Mouse (Mus musculus): ENCODE results near the gene C330007P06Rik.
A peak's percentile ranks its signal among the peaks of the same experiment; 100 is the strongest.
"Not testable (repeated sequence)": the region's sequence is repeated elsewhere in the genome, so short reads cannot be mapped to it uniquely, and the experiment has no call there.

C330007P06Rik gene

DNA sequence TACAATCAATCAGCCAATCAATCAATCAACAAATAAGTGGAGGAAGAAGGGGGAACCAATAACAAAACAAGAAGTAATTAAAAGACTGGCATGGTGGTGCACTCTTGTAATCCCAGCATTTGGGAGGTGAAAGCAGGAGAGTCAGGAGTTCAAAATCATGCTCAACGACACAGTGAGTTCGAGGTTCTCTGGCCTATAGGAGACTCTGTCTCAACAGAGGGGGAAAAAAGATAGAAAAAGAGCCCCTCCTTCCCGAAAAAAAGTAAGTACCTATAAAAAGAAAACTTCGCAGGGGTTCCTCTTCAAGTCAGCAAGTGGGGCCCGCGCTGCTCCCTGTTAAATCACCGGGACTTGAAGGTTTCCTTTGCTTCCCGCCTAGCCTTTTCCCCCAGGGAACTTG lies at the start of gene C330007P06Rik, which contains the start of gene Ube2a:
Gene C330007P06Rik, minus strand, starts transcription at position 347 of the 400 bp plus-strand sequence.
Gene Ube2a, plus strand, starts transcription at position 136 of the 400 bp plus-strand sequence.
- DNase-seq (ENCODE audit: low spot score in 2 of 2), result no peak

DNA sequence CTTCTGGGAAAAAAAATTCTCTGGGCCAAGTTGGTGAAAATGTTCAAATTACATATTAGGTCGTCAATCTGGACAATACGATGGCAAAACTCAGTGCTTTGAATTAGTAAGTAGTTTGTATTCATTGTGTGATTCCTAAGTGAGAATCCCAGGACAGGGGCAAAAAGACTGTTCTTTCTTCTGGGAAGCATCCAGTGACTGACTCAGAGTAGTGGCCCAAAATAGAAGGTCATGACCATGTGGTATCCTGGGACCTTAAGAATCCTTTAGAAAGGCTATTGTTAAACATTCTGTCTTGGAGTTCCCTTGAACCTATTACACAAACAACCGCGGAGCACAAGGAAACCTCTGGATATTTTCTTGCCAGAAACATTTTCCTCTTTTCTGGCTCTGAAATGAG lies 47.4 kb upstream of the C330007P06Rik start:
- DNase-seq (ENCODE audit: low spot score in 2 of 2), result no peak

DNA sequence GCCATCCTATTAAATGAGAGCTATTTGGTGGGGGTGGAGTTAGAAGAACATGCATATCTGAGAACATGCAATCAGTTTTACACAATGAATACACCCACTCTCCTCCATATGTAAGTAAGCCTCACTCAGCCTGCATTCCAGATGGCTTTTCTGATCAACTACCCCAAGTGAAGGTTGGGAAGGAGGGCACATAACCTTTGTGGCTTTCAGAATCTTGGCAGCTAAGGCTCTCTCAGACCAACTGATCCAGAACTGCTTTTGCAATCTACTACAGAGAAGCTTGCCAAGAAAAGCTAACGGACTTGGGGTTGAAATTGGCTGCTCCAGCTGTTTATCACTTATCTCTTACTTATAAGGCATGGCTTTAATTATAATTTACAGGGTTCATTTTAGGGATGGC lies 43.8 kb upstream of the C330007P06Rik start:
- DNase-seq (ENCODE audit: low spot score in 2 of 2), result no peak

DNA sequence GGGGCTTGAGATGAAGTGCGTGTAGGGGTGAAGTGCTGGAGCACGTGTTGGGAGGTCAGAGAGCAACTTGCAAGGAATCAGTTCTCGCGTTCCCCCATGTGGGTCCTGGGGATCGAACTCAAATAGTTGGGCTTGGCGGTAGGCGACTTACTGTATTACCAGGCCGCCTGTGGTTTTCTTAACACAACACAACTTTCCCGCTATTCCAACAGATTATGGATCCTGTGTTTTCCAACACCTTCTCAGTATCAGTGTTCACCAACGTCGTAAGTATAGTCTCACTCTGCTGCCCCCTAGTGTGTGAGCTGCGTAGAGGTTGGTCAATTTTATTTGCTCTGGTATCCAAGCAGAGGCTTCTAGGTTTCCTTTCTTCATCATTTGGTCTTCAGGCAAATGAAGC lies 37.4 kb upstream of the C330007P06Rik start:
- DNase-seq (ENCODE audit: low spot score in 2 of 2), result peak in 1 of 2 experiments; percentile 38

DNA sequence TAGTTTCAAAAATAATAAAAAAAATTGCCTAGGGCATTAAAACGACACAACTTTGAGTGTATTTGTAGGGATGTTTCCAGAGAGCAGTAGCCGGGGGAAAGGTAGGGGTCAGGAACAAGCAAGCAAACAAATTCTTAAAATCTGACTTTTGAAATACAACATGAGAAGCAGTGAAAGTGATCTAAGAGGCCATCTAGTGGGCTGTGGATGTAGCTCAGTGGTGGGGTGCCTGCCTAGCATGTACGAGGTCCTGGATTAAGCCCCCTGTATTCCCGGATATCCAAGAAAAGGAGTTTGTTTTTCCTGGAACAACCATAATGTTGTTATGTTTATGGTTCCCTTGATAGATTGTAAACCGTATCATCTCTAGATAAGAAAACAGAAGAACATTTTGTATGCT lies 32.6 kb upstream of the C330007P06Rik start:
- DNase-seq (ENCODE audit: low spot score in 2 of 2), result no peak

DNA sequence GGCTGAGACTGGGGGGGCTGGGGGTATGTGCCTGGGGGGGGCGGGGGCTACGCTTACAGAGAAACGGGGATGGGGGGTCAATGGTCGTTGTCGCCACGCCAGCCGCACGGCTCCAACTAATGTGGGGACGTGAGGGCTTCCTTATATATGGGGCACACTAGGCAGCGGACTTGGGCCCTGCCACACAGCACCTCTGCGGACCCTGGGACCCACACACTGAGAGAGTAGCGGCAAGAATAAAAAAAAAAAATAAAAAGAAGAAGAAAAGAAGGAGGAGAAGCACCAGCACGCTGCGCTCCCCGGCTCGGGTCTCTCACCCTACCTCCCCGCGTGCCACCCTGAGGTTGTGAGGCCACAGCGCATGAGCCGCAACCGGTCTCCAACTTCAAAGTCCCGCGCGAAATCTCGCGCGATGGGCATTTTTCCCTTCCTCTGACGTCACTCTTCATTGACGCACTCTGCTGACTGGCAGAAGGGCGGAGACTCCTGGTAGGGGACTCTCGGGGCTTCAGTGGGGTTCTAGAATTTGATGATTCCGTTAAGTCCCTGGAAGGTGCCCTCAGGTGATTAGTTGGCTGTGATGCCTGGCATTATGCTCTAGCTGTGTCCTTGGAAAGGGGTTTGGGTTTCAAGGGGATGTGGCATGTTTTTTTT lies 29.3 kb upstream of the C330007P06Rik start:
- peak; percentile 75 to 90 for DNase-seq (ENCODE audit: low spot score in 2 of 2)

DNA sequence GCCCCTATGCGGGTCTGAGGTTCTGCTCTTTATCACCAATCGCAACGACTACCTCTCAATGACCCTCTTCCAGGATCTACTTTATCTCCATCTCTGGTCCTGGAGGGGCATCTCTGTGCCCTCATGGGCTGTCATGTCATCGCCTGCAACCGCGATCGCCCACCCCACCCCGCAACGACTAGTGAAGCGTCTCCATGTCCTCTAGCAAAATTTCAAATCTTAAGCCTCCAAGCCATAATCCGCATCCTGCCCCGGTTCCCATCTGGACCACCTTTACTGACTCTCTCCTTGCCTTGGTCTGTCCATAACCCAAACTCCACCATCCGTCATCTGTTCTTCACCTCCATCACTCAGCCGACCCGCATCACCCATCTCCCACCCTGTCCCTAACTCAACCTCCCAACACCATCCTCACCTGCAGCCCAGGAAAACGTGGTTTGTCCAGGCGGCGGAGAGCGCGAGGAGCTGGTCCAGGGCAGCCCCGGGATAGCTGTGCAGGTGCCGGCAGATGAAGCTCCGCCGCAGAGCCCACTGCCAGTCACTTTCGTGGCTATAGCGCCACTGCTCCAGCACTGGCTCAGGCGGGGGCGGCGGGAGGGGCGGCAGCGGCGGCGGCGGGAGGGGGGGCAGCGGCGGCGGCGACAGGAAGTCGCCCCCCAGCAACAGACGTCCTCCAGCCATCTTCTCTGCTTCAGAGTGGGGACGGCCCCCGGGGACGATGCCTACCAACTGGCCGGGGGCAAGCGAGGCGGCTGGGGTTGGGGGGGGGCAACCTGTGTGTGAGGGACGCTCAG lies 28.6 kb upstream of the C330007P06Rik start, which contains the start of gene Nkrf:
Gene Nkrf, minus strand, starts transcription at position 579 of the 794 bp plus-strand sequence.
- peak; percentile 19 to 37 for DNase-seq (ENCODE audit: low spot score in 2 of 2)

DNA sequence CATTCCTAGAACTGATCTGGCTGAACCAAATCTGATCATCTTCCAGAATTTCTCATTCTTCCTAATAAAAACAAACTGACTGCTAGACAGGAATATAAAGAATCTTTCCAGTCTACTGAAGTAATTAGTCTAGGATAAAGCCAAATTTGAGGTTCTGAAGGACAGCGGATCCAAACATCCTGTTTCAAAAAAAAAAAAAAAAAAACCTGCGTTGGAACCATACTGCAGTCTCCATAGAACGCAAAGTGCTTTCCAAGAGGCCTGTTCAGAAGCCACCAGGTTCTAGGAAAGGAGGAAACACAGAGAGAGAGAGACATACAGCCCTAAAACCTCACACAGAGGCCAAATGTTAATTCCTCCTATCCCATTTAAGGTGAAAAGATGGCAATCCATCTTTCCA lies 27.7 kb upstream of the C330007P06Rik start:
- no peak for DNase-seq (ENCODE audit: low spot score in 2 of 2)

DNA sequence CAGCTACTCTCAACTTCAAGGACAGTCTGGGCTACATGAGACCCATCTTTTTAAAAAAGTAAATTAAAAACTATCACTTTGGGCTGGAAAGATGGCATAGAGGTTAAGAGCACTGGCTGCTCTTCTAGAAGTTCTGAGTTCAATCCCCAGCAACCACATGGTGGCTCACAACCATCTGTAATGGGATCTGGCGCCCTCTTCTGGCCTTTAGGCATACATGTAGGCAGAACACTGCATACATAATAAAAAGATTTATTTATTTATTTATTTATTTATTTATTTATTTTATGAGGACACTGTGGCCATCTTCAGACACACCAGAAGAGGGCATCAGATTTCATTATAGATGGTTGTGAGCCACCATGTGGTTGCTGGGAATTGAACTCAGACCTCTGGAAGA lies 25.0 kb upstream of the C330007P06Rik start:
- not testable (repeated sequence) for DNase-seq (ENCODE audit: low spot score in 2 of 2)

DNA sequence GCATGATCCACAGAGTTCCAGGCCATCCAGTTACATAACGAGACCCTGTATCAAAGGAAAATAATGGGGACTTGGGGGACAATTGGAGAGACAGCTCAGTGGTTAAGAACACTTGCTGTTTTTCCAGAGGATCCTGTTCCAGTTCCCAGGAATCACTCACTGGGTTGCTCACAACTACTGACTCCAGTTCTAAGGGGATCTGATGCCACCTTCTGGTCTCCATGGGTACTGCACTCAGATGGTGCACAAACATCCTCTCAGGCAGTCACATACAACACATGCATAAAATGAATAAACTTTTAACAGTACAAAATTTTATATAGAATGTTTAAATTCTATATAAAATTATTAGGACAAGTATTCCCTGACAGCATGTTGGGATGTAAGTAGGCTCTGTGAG lies 10.8 kb upstream of the C330007P06Rik start:
- no peak for DNase-seq (ENCODE audit: low spot score in 2 of 2)

DNA sequence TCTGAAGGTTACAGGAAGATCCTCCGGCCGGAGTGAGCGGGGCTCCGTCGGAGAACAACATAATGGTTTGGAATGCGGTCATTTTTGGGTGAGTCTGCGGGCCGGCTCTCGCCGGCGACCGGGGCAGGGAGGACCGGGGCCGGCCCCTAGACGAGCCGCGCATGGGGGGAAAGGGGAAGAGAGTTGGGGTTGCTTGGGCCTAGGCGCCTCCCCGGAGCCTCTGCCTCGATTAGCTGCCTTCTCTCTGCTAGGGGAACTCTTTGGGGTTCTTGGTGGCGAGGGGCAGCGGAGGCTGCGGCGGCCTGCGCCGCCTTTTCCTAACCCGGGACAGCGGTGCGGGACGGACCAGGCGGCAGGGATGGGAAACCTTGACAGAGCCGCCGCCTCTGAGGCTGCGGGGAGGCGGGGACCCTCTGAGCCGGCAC lies 805 bp upstream of the C330007P06Rik start:
- DNase-seq (ENCODE audit: low spot score in 2 of 2), result no peak

DNA sequence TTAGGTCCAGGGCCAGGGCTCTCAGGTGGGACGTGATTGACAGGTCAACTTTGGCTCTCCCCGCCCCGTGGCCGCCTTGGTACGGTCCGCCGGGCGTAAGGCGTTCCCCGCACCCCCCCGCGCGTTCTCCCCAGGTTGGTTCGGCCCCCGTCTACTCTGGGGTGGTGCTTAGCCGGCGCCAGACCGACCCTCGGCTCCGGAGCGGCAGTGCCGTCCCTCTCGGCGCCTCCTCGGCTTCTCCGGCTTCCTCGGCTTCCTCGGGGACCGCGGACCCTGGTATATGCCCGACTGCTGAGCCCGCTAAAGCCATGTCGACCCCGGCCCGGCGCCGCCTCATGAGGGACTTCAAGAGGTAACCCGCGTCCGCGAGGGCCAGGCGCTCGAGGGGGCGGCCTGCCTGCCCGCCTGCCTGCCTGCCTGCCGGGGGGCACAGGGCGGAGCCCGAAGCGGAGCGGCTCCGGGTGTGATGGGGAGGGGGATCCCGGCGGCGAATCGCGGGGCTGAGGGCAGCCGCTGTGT lies 326 bp upstream of the C330007P06Rik start:
- peak; percentile 68 to 84 for DNase-seq (ENCODE audit: low spot score in 2 of 2)

DNA sequence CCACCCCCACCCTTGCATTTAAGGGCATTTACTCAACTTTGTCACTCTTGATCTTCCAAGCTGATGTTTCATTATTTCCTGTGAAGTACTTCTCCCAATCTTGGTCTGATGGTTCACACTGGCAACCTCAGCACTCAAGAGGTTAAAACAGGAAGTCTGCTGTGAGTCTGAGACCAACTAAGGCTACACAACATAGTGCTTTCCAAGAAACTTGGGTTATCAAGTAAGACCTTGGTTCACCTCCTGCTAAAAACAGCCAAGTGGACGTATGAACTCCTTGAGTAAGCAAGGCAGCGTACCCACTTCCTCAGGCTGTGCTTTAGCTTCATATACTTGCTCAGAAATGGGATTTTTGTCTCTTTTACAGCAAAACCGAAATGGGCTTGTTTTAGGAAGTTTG lies 3.5 kb downstream of the C330007P06Rik start:
- no peak for DNase-seq (ENCODE audit: low spot score in 2 of 2)

DNA sequence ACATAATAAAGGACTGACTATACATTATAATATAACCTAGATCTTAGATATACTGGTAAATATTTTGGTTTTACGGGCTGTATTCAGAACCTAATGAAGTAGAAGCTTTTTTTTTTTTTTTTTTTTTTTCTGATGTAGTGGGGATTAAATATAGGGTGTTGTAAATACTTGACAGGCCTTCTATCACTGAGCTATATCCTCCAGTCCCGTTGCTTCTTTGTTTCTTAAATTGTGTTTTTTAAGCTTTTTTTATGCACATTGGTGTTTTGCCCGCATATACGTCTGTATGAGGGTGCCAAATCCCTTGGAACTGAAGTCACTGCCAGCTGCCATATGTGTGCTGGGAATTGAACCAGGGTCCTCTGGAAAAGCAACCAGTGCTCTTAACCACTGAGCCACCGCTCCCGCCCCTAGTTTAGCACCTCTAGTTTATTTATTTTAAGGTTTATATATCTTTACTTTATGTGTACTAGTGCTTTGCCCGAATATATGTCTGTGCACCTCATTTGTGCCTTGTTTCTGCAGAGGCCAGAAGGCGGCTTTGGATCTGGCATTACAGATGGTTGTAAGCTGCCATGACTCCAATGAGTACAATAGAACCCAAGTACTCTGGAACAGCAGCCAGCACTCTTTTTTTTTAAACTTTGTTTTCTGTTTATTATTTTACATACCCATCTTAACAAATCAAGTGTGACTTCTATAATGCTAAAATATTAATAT lies 9.1 kb downstream of the C330007P06Rik start:
- DNase-seq (ENCODE audit: low spot score in 2 of 2), result no peak

DNA sequence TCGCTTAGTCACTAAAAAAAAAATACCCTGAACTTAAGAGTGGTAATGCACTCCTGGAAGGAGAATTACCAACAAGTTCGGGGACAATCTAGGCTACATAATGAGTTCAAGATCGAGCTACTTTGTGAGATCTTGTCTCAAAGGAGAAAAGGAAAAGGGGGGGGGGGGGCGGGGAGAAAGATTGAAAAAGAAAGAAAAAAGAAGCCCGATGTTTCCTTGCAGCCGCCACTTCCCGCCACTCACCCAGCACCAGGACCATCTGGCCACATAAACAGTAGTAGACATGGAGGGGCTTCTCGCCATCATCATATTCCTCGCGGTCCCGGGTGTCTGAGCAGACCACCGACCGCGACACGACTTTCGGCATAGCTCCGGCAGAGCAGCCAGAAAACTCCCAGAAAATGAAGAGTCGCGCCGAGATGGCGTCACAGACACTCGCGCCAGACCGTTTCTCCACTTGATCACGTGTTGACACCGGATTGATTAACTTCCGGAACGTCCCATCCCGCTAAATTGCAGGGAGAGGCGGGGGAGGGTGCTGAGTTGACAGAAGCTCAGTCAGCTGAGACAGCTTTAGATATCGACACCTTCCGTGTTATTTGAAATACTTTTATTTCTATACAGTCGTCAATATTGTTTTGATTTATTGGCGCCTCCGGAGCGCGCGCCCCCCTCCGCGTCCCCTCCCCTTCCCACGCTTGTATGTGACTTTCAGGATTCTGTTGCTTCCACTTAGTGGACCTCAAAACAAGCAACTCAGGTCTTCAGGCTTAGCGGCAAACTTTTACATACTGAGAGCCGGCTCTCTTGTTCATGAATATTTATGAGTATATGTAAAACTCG lies 9.9 kb downstream of the C330007P06Rik start:
- peak; percentile 40 to 74 for DNase-seq (ENCODE audit: low spot score in 2 of 2)

DNA sequence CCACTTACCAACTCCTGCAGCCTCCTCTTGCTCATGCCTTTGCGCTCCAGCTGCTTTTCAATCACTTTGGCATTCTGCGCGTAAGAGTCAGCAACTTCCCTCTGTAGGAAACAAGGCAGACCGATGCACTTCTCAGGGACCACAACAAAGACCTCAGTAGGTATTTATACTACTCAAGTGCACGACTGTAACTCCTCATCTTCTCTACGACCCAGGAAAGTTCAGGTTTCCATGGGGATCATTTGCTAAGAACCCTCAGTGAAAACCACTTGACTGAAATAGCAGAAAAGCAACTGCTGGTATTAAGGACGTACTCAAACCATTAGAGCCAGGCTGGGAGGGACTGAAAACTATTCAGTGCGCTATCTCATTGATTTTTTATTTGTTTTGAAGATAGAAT lies 21.3 kb downstream of the C330007P06Rik start:
- DNase-seq (ENCODE audit: low spot score in 2 of 2), result no peak

DNA sequence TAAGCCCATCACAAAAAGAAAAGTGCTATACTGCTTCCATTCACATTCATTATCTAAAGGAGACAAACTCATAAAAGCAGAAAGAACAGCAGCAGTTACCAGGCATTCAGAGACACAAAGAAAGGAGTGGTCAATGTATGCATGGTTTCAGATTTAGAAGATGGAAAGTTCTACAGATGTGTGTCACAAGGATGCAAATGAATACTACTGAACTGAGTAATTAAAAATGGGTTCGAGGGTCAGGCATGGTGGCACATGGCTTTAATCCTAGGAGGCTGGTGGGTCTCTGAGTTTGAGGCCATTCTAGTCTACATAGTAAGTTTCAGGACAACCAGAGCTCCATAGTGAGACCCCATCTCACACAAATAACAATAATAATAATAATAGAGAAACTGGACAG lies 26.8 kb downstream of the C330007P06Rik start:
- DNase-seq (ENCODE audit: low spot score in 2 of 2), result no peak

DNA sequence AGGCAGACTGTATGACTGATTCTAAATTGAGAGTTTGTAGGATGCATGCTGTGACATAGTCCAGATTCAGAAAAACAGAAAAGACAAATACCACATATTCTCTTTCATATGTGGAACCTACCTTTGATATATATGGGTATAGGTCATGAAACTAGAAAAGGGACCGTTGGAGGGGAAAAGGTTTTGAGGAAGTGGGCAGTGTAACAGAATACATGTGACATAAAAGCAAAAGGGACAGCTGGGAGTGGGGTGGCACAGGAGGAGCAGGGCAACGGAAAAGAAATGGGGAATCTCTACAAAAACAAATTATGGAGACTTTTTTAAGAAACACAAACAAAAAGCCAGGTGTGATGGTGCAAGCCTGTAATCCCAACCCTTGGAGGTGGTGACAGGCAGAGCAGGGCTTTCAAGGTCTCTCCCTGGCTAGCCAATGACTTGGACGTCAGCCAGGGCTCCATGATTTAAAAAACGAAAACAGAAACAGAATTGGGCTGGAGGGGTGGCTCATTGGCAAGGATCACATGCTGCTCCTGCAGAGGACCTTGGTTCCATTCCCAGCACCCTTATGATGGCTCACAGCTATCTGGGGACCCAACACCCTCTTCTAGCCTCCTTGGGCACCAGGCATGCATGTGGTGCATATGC lies 30.4 kb downstream of the C330007P06Rik start:
- no peak for DNase-seq (ENCODE audit: low spot score in 2 of 2)

DNA sequence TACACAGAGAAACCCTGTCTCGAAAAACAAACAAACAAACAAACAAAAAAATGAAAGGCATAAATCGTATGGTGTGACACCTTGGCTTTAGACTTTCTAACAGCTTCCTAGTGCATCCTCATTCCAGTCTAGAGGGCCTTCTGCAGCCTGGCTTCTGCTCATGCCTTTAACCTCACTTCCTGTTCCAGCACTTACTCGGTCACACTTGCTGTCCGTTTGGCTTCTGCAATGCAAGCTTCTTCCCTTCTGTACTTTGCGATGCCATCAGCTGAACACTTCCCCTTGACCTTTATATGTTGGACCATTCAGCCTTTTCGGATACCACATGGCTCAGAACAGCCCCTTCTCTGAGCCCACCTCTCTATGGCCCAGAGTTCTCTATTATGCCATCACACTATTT lies 32.2 kb downstream of the C330007P06Rik start:
- no peak for DNase-seq (ENCODE audit: low spot score in 2 of 2)

DNA sequence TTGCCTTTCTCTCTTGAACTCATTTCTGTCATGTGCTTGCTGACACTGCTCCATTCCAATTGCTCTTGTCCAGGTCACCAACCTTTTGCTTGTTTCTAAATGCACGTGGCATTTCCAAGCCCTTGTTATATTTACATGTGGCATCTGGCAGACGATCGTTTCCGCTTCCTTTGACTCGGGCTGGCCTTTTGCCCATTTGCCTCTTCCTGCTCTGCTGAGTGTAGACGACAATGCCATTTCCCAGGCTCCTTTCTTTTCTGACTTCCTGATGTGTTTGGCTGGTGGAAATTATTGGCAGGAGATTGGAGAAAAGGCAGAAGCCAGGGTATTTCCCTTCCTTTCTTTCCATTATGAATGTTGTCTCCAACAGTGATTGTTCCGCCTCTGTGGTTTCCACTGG lies 34.5 kb downstream of the C330007P06Rik start:
- DNase-seq (ENCODE audit: low spot score in 2 of 2), result peak in 1 of 2 experiments; percentile 26

Data from cerebellum, postnatal 4 days (tissue).